Mouse (Mus musculus) granulocyte monocyte progenitor cell, adult 5-6 weeks (primary cell): ENCODE results near the gene Ubxn1. TPM values are rescaled to one million over a fixed set of nuclear protein-coding genes. Genes with fewer than 3 reads are reported as not detected.
"Not testable (repeated sequence)": the region's sequence is repeated elsewhere in the genome, so short reads cannot be mapped to it uniquely, and the experiment has no call there.

Source experiments
- ATAC-seq: replicated peaks from 2 replicates; pipeline ENCODE4 v1.8.0; 2016; ENCODE audit warnings: mild to moderate bottlenecking, moderate TSS enrichment, inconsistent platforms; ENCODE audit not compliant: poor library complexity, severe bottlenecking
- total RNA-seq, 2 experiments: library from RNA; stranded (forward) in 1 of 2; stranded (reverse) in 1 of 2; fragments of 200-712, 200-1000 nt in 1 of 2; fragments of >200 nt in 1 of 2; fragmentation: Nextera tagmentation in 1 of 2; gene quantifications; 2 replicates each; pipeline ENCODE4 v1.2.3; 2014 to 2017

Gene Ubxn1
- total RNA-seq, 2 experiments from 2014 or later: 115 to 136 TPM

DNA sequence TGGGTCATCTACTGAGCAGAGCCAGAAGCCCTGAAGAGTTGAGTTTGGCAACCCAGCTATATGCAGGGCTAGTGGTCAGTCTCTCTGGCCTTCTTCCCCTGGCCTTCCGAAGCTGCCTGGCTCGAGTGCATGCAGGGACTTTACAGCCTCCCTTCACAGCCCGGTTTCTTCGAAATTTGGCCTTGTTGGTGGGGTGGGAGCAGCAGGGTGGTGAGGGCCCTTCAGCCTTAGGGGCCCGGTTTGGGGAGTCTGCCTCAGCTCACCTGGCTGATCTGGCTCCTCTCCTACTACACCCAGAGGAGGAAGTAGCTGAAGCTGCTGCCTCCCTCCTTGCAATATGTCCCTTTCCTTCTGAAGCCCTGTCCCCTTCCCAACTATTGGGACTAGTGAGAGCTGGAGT is 24.9 kb downstream of the Ubxn1 start:
- not testable (repeated sequence) for ATAC-seq

- not testable (repeated sequence) for ATAC-seq
Measured at GRCm38 (mm10) chr19:8897211-8897864, 26.0 kb downstream of the Ubxn1 start.

DNA sequence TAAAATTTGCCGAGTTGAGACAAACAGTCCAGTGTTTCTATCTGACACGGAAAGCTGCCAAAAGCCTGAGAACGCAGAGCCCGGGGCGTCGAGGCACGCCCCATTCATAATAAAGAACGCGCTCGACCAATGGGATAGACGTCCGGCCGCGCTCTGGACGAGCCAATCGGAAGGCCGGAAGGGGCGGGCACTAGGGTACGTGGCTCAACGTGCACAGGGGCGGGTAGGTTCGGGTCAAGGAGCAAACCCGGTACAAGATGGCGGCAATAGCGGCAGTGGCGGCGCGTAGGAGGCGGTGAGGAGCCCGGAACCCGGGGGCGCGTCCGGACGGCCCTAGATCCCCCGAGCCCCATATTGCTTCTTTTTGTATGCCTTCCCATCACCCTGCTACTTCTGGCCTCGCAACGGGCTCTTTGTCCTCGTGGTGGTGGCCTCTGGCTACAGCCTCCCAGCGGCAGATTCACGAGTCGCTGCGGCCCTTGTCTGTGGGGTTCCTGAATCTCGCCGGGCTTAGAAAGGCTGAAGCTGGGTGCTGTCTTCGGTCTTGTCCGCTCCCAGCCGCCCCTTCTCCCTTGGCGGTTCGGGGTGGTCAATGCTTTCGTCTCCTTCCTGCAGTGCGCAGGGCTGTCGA is 26.7 kb downstream of the Ubxn1 start, which contains the start of gene Ganab:
Gene Ganab (plus strand): TSS at position 207 of the 631 bp plus-strand sequence.
- ATAC-seq: peak; percentile 96

DNA sequence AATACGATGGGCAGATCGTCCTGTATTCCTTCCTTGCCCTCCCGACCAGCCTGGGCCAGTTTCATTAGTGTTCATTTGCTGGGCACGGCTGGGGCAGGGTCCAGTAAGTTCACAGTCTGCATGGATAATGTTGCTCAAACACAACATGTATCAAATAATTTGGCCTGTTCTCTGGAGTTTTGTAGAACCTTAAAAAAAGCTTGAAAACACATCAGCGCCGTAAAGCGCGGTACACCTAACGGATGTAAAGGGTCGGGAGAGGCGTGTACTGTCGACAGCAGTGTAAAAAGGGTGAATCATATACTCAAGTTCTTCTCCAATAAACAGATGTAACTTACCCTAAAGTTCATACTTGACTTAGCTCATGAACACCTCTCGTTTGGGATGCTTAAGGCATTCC is 27.3 kb downstream of the Ubxn1 start:
- no peak for ATAC-seq

DNA sequence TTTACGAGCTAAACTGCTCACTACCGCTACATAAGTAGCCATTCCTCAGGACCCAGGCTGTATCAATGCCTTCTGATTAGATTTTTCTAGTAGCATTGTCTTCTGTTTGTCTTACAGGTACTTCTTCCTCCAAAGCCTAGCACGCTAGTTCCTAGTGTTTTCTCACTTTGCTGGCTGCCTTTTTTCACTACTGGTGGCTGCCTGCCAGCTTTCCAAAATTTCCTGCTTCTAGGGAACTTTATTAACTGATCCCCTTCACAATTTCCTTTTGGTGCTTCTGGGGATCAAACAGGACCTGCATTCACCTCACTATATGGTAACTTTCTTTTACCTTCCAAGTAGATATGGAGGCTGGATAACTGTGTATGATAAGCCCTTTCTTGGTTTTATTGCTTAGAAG is 27.8 kb downstream of the Ubxn1 start:
- no peak for ATAC-seq

DNA sequence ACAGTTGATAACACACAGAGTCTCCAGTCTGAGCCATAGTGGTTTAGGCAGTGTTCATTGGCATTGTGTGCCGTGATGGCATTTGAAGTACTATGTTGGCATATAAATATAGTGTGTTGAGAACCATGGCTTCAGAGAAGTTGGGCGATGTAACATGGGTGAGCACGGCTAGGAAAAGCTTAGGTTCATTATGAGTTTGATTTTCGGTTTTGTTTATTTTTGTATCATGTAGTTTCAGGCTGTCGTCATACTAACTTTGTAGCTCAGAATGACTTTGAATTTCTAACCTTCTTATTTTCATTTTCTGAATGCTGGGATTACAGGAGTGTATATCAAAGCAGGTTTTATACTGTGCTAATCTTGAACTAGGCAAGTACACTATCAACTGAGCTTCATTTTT is 32.1 kb downstream of the Ubxn1 start:
- no peak for ATAC-seq

DNA sequence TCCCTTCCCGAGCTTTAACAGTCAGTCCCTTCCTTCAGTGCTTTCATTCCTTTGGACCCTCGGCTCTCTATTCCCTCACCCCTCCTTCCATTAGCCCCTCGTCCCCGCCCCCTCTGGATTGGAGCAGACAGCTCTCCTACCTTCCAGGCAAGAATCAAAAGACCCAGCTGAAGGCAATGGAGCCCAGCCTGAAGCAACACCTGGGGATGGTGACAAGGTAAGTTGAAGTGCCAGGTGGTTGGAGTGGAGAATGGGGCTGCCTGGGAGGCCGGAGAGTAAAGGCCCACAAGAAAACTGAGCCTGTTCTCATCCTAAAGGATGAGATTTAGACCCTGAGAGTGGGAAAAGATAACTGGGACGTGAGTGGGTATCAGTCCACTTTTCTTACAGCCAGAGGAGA is 37.2 kb downstream of the Ubxn1 start:
- ATAC-seq: no peak

- no peak for ATAC-seq
Measured at GRCm38 (mm10) chr19:8911810-8912209, 40.5 kb downstream of the Ubxn1 start.

DNA sequence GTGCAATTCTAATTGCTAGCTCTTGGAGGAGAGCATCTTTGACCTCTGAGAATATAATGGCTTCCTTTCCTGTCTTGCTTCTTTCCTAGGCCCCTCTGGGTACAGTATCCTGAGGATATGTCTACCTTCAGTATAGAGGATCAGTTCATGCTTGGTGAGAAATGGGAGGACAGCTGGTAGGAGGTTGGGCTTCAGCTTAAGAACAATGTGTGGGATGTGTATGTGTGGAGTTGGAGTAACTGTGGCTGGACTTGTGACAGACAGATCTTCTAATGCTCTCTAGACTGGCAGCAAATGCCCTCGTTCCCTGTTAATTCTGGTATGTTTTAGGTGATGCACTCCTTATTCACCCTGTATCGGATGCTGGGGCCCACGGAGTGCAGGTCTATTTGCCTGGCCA is 42.9 kb downstream of the Ubxn1 start:
- no peak for ATAC-seq

DNA sequence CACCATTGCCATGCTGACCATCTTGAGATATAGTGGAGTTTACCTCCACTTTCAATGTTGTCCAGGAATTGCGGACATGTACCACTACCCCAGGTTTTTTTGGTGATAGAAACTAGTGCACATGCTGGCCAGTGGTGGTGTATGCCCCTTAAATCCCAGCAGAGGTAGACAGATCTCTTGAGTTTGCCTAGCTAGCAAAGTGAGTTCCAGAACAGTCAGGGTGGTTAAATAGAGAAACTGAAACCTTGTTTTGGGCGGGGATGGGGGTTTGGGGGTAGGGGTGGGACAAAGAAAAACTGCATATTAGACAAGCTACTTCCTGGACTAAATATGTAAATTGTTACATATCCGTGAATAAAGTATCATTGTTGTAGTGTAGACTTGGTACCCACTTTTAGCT is 47.7 kb downstream of the Ubxn1 start:
- no peak for ATAC-seq

- ATAC-seq: no peak
Measured at GRCm38 (mm10) chr19:8919684-8920072, 48.4 kb downstream of the Ubxn1 start.

- peak; percentile 90 for ATAC-seq
Measured at GRCm38 (mm10) chr19:8920073-8920736, 48.9 kb downstream of the Ubxn1 start, which contains the start of gene B3gat3. Gene B3gat3 (plus strand): TSS chr19:8920374.

DNA sequence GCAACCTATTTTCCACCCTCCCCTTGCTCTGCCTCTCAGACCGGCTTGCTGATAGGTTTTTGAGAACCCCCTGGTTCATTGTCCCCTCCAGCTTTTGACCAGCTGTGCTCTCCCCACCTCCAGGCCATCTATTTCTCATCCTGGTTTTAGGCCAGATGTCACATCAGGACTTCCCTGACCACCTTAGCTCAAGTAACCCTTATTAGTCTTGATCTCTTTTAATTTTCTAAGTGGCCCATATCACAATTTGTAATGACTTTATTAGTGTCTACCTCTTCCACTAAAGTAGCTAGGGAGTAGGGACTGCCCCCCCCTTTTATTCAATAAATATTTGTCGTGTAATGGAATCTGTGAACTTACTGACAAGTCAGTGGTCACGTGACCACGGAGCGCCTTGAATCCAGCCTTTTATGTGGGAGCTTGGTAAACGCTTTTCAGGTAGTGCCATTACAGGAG is 49.6 kb downstream of the Ubxn1 start:
- no peak for ATAC-seq

GRCm38 (mm10) chr19:8921741-8922140 is 50.4 kb downstream of the Ubxn1 start:
- ATAC-seq: no peak

Other genes starting within 250 kb of the Ubxn1 start
Only the 30 nearest of the 32 such genes appear.
- 60.1 and 70.1 TPM in 2 replicates for gene Slc3a2, start 148.1 kb upstream of the Ubxn1 start, total RNA-seq (2014; fragmentation: Nextera tagmentation)
- gene Slc3a2, start 148.1 kb upstream of the Ubxn1 start, total RNA-seq (2017): 78.5 and 87.2 TPM in 2 replicates
- 122 and 136 TPM in 2 replicates for gene Wdr74, start 135.7 kb upstream of the Ubxn1 start, total RNA-seq (2014; fragmentation: Nextera tagmentation)
- gene Wdr74, start 135.7 kb upstream of the Ubxn1 start, total RNA-seq (2017): 96.6 and 196 TPM in 2 replicates
- gene 1700092M07Rik, start 130.8 kb upstream of the Ubxn1 start, total RNA-seq (2014; fragmentation: Nextera tagmentation): not detected in 2 replicates
- gene 1700092M07Rik, start 130.8 kb upstream of the Ubxn1 start, total RNA-seq (2017): 2.5 TPM in 2 replicates
- 63.4 and 64.7 TPM in 2 replicates for gene Stx5a, start 130.1 kb upstream of the Ubxn1 start, total RNA-seq (2014; fragmentation: Nextera tagmentation)
- gene Stx5a, start 130.1 kb upstream of the Ubxn1 start, total RNA-seq (2017): 43.0 and 62.0 TPM in 2 replicates
- gene Nxf1, start 114.4 kb upstream of the Ubxn1 start, total RNA-seq (2014; fragmentation: Nextera tagmentation): 268 and 347 TPM in 2 replicates
- 89.4 and 113 TPM in 2 replicates for gene Nxf1, start 114.4 kb upstream of the Ubxn1 start, total RNA-seq (2017)
- 61.2 and 62.7 TPM in 2 replicates for gene Tmem223, start 100.5 kb upstream of the Ubxn1 start, total RNA-seq (2014; fragmentation: Nextera tagmentation)
- 35.7 and 40.6 TPM in 2 replicates for gene Tmem223, start 100.5 kb upstream of the Ubxn1 start, total RNA-seq (2017)
- 141 and 147 TPM in 2 replicates for gene Tmem179b, start 97.0 kb upstream of the Ubxn1 start, total RNA-seq (2014; fragmentation: Nextera tagmentation)
- gene Tmem179b, start 97.0 kb upstream of the Ubxn1 start, total RNA-seq (2017): 69.5 and 81.3 TPM in 2 replicates
- 19.1 and 20.5 TPM in 2 replicates for gene Taf6l, start 85.1 kb upstream of the Ubxn1 start, total RNA-seq (2014; fragmentation: Nextera tagmentation)
- 10.0 and 15.6 TPM in 2 replicates for gene Taf6l, start 85.1 kb upstream of the Ubxn1 start, total RNA-seq (2017)
- gene Polr2g, start 72.9 kb upstream of the Ubxn1 start, total RNA-seq (2014; fragmentation: Nextera tagmentation): 112 and 148 TPM in 2 replicates
- gene Polr2g, start 72.9 kb upstream of the Ubxn1 start, total RNA-seq (2017): 51.7 and 69.8 TPM in 2 replicates
- gene Zbtb3, start 68.9 kb upstream of the Ubxn1 start, total RNA-seq (2014; fragmentation: Nextera tagmentation): 3.1 TPM in 2 replicates
- gene Zbtb3, start 68.9 kb upstream of the Ubxn1 start, total RNA-seq (2017): 2.7 and 3.0 TPM in 2 replicates
- gene Ttc9c, start 52.2 kb upstream of the Ubxn1 start, total RNA-seq (2014; fragmentation: Nextera tagmentation): 41.3 and 42.1 TPM in 2 replicates
- 62.8 and 65.0 TPM in 2 replicates for gene Ttc9c, start 52.2 kb upstream of the Ubxn1 start, total RNA-seq (2017)
- 71.4 and 85.1 TPM in 2 replicates for gene Hnrnpul2, start 51.5 kb upstream of the Ubxn1 start, total RNA-seq (2014; fragmentation: Nextera tagmentation)
- 82.8 and 88.5 TPM in 2 replicates for gene Hnrnpul2, start 51.5 kb upstream of the Ubxn1 start, total RNA-seq (2017)
- not detected in 2 replicates for gene AC129217.1, start 41.7 kb upstream of the Ubxn1 start, total RNA-seq (2014; fragmentation: Nextera tagmentation)
- 34.1 TPM in 1 of 2 replicates, not detected in the other for gene AC129217.1, start 41.7 kb upstream of the Ubxn1 start, total RNA-seq (2017)
- gene Bscl2, start 34.0 kb upstream of the Ubxn1 start, total RNA-seq (2014; fragmentation: Nextera tagmentation): 61.8 and 89.4 TPM in 2 replicates
- gene Bscl2, start 34.0 kb upstream of the Ubxn1 start, total RNA-seq (2017): 33.9 and 34.6 TPM in 2 replicates
- gene Gng3, start 32.3 kb upstream of the Ubxn1 start, total RNA-seq (2014; fragmentation: Nextera tagmentation): not detected in 2 replicates
- gene Gng3, start 32.3 kb upstream of the Ubxn1 start, total RNA-seq (2017): 0.26 TPM in 1 of 2 replicates, not detected in the other
- gene Lrrn4cl, start 20.7 kb upstream of the Ubxn1 start, total RNA-seq (2014; fragmentation: Nextera tagmentation): 0.11 TPM in 1 of 2 replicates, not detected in the other
- not detected in 2 replicates for gene Lrrn4cl, start 20.7 kb upstream of the Ubxn1 start, total RNA-seq (2017)
- 57.3 and 67.4 TPM in 2 replicates for gene Uqcc3, start 9.4 kb downstream of the Ubxn1 start, total RNA-seq (2014; fragmentation: Nextera tagmentation)
- 66.9 and 100 TPM in 2 replicates for gene Uqcc3, start 9.4 kb downstream of the Ubxn1 start, total RNA-seq (2017)
- 49.4 and 65.5 TPM in 2 replicates for gene Lbhd1, start 12.2 kb downstream of the Ubxn1 start, total RNA-seq (2014; fragmentation: Nextera tagmentation)
- 10.1 and 37.8 TPM in 2 replicates for gene Lbhd1, start 12.2 kb downstream of the Ubxn1 start, total RNA-seq (2017)
- not detected in 2 replicates for gene Gm49403, start 12.4 kb downstream of the Ubxn1 start, total RNA-seq (2014; fragmentation: Nextera tagmentation)
- gene Gm49403, start 12.4 kb downstream of the Ubxn1 start, total RNA-seq (2017): not detected in 2 replicates
- 70.2 and 82.4 TPM in 2 replicates for gene 1810009A15Rik, start 17.4 kb downstream of the Ubxn1 start, total RNA-seq (2014; fragmentation: Nextera tagmentation)
- 92.1 and 109 TPM in 2 replicates for gene 1810009A15Rik, start 17.4 kb downstream of the Ubxn1 start, total RNA-seq (2017)
- not detected in 2 replicates for gene Gm49416, start 17.4 kb downstream of the Ubxn1 start, total RNA-seq (2014; fragmentation: Nextera tagmentation)
- gene Gm49416, start 17.4 kb downstream of the Ubxn1 start, total RNA-seq (2017): not detected in 2 replicates
- gene Ints5, start 21.5 kb downstream of the Ubxn1 start, total RNA-seq (2014; fragmentation: Nextera tagmentation): 23.7 and 30.3 TPM in 2 replicates
- gene Ints5, start 21.5 kb downstream of the Ubxn1 start, total RNA-seq (2017): 11.6 and 13.5 TPM in 2 replicates
- gene Ganab, start 26.6 kb downstream of the Ubxn1 start, total RNA-seq (2014; fragmentation: Nextera tagmentation): 143 and 154 TPM in 2 replicates
- 105 and 107 TPM in 2 replicates for gene Ganab, start 26.6 kb downstream of the Ubxn1 start, total RNA-seq (2017)
- 25.9 and 34.4 TPM in 2 replicates for gene B3gat3, start 48.9 kb downstream of the Ubxn1 start, total RNA-seq (2014; fragmentation: Nextera tagmentation)
- 17.2 and 26.5 TPM in 2 replicates for gene B3gat3, start 48.9 kb downstream of the Ubxn1 start, total RNA-seq (2017)
- 2.2 and 2.9 TPM in 2 replicates for gene Rom1, start 57.9 kb downstream of the Ubxn1 start, total RNA-seq (2014; fragmentation: Nextera tagmentation)
- 0.22 and 0.52 TPM in 2 replicates for gene Rom1, start 57.9 kb downstream of the Ubxn1 start, total RNA-seq (2017)
- 26.1 and 30.2 TPM in 2 replicates for gene Eml3, start 58.1 kb downstream of the Ubxn1 start, total RNA-seq (2014; fragmentation: Nextera tagmentation)
- 27.4 and 31.3 TPM in 2 replicates for gene Eml3, start 58.1 kb downstream of the Ubxn1 start, total RNA-seq (2017)
- 115 and 125 TPM in 2 replicates for gene Mta2, start 70.4 kb downstream of the Ubxn1 start, total RNA-seq (2014; fragmentation: Nextera tagmentation)
- gene Mta2, start 70.4 kb downstream of the Ubxn1 start, total RNA-seq (2017): 120 and 123 TPM in 2 replicates
- gene Tut1, start 82.4 kb downstream of the Ubxn1 start, total RNA-seq (2014; fragmentation: Nextera tagmentation): 17.8 and 28.9 TPM in 2 replicates
- 14.5 and 21.8 TPM in 2 replicates for gene Tut1, start 82.4 kb downstream of the Ubxn1 start, total RNA-seq (2017)
- 1,036 and 1,157 TPM in 2 replicates for gene Eef1g, start 95.5 kb downstream of the Ubxn1 start, total RNA-seq (2014; fragmentation: Nextera tagmentation)
- 748 and 899 TPM in 2 replicates for gene Eef1g, start 95.5 kb downstream of the Ubxn1 start, total RNA-seq (2017)
- gene Ahnak, start 117.8 kb downstream of the Ubxn1 start, total RNA-seq (2014; fragmentation: Nextera tagmentation): 5.8 and 12.1 TPM in 2 replicates
- 14.1 and 14.8 TPM in 2 replicates for gene Ahnak, start 117.8 kb downstream of the Ubxn1 start, total RNA-seq (2017)